Mouse (Mus musculus): Measurements from ENCODE around the gene Rhbdf1. TPM values are rescaled to one million over a fixed set of nuclear protein-coding genes. Genes with fewer than 3 reads are reported as not detected.

Rhbdf1 gene
- polyA plus RNA-seq, 1 experiment from 2014 or later = 35.6 TPM

DNA sequence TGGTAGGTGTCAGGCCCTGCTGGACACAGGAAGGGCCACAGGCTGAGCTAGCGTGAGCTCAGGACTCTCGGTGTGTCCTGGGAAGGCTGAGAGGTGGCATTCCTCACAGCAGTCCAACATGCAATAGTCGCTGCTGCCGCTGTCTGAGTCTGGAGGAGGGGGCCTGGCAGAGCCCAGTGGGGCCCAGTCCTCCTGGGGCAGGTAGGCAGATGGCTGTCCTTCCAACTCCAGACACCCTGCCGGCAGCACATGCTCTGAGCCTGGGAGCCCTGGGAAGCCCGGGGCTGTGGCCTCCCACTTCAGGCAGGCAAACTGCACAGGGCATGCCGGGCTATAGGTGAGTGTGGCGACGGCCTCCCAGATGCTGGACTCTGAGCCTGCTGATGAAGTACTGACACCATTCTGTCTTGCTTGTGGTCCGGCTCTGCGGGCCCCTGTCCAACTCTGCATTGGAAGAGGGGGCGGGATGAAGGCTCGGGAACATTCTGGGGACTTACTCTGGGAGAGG lies 31.4 kb downstream of the Rhbdf1 start:
- peaks cover 4% of the 10 kb centered on the region; the same call in 1 of the 2 replicates for H3K4me1 ChIP-seq (ENCODE audit: control insufficient read depth, insufficient read depth, low read length)
- WGBS = 65% methylated on average over 13 of the region's 13 CpGs
- no peaks in the 10 kb centered on the region for H3K27me3 ChIP-seq (ENCODE audit: control insufficient read depth, insufficient read depth, low read length)
- H3K27ac ChIP-seq (ENCODE audit: low read length) = no peak overlapping the region
- no peak overlapping the region for H3K4me3 ChIP-seq (ENCODE audit: low read length)
- no peaks in the 10 kb centered on the region for H3K36me3 ChIP-seq (ENCODE audit: control insufficient read depth, insufficient read depth)
- no peak overlapping the region for H3K4me2 ChIP-seq (ENCODE audit: low read depth, low read length)
- no peak for ATAC-seq (replicated peaks; ENCODE audit: extremely low read depth, insufficient read depth, low FRiP score)
- H3K9ac ChIP-seq (ENCODE audit: low read length) = no peak overlapping the region
- H3K9me3 ChIP-seq (replicated peaks; ENCODE audit: control insufficient read depth, low read length) = no peaks in the 10 kb centered on the region; the same call in 1 of the 2 replicates

DNA sequence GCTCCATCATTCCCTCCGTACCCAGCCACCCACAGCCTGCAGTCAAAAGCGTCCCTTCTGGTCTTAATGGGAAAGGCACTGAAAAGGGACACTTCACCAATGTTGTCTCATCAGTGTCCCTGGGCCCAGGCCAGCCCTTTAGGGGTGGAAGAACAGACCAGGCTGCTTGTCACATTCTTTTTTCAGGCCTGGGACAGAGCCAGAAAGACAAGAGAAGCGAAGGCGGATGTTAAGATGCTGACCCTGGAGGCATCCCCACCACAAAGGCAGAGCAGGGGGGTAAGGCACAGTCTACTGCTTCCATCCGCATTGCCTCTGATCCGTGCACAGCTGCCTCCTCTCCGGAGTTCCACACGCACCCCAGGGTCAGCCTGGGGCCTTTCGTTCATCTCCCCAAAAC lies 32.0 kb downstream of the Rhbdf1 start:
- no peak overlapping the region for H3K27ac ChIP-seq (ENCODE audit: low read length)
- WGBS = 73% methylated on average over 9 of the region's 9 CpGs
- no peak overlapping the region for H3K9ac ChIP-seq (ENCODE audit: low read length)
- peaks cover 4% of the 10 kb centered on the region; the same call in 1 of the 2 replicates for H3K4me1 ChIP-seq (ENCODE audit: control insufficient read depth, insufficient read depth, low read length)
- no peak overlapping the region for H3K4me2 ChIP-seq (ENCODE audit: low read depth, low read length)
- H3K36me3 ChIP-seq (ENCODE audit: control insufficient read depth, insufficient read depth) = no peaks in the 10 kb centered on the region
- H3K27me3 ChIP-seq (ENCODE audit: control insufficient read depth, insufficient read depth, low read length) = no peaks in the 10 kb centered on the region
- H3K4me3 ChIP-seq (ENCODE audit: low read length) = no peak overlapping the region
- no peak for ATAC-seq (replicated peaks; ENCODE audit: extremely low read depth, insufficient read depth, low FRiP score)
- no peaks in the 10 kb centered on the region; the same call in 1 of the 2 replicates for H3K9me3 ChIP-seq (replicated peaks; ENCODE audit: control insufficient read depth, low read length)

DNA sequence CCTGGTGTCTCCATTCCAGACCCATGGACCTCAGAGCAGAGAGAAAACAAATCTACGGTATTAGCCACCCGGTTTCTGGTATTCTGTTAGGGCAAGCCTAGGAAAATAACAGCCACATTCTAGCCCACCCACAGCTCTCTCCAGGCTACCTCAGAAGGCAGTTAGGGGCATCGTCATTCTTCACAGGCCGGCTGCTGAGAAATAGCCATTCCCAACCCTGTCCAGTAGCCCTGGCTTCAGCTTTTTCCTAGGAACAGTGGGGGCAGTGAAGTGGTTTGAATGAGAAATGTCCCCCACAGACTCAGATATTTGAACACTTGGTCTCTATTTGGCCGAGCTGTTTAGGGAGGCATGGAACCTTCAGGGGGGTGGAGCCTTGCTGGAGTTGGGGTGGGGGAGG lies 32.7 kb downstream of the Rhbdf1 start:
- no peak overlapping the region for H3K9ac ChIP-seq (ENCODE audit: low read length)
- H3K4me2 ChIP-seq (ENCODE audit: low read depth, low read length) = no peak overlapping the region
- no peak for ATAC-seq (replicated peaks; ENCODE audit: extremely low read depth, insufficient read depth, low FRiP score)
- H3K36me3 ChIP-seq (ENCODE audit: control insufficient read depth, insufficient read depth) = no peaks in the 10 kb centered on the region
- no peak overlapping the region for H3K4me3 ChIP-seq (ENCODE audit: low read length)
- H3K4me1 ChIP-seq (ENCODE audit: control insufficient read depth, insufficient read depth, low read length) = peaks cover 4% of the 10 kb centered on the region; the same call in 1 of the 2 replicates
- WGBS = 76% methylated on average over 5 of the region's 5 CpGs
- H3K9me3 ChIP-seq (replicated peaks; ENCODE audit: control insufficient read depth, low read length) = no peaks in the 10 kb centered on the region; the same call in 1 of the 2 replicates
- H3K27me3 ChIP-seq (ENCODE audit: control insufficient read depth, insufficient read depth, low read length) = no peaks in the 10 kb centered on the region
- no peak overlapping the region for H3K27ac ChIP-seq (ENCODE audit: low read length)

DNA sequence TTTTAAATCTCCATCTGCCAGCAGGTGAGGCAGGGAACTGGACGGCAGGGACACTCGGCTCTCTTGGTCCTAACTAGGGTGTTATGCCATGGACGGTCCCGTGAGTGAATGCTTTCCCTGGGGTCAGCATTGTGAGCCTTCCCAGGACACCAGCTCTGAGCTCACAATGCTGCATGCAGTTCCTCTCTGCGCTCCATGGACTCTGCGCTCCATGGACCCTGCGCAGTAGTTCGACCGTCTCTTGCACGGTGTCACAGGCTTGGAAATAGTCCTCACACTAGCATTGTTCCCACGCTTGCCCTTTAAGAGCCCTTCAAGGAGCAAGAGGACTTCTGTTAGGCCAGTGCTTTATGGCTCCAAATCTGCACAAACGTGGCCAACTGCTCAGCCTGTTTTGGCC lies 33.2 kb downstream of the Rhbdf1 start:
- peaks cover 4% of the 10 kb centered on the region; the same call in 1 of the 2 replicates for H3K4me1 ChIP-seq (ENCODE audit: control insufficient read depth, insufficient read depth, low read length)
- H3K9ac ChIP-seq (ENCODE audit: low read length) = no peak overlapping the region
- WGBS = 86% methylated on average over 12 of the region's 12 CpGs

DNA sequence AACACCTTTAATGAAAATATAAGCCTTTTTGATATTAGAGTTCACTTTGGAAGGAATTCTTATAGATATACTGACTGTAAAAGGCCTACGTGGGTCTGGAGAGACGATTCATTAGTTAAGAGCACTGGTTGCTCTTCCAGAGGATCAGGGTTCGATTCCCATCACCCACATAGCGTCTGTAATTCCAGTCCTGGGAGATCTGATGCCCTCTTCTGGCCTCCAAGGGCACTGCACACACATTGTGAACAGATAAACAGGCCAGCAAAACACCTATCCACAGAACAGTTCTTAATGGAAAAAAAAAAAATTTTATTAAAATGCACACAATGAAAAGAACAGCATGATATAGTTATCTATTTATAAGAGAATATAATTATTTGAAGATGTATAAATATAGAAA lies 34.8 kb downstream of the Rhbdf1 start:
- Histone ChIP-seq H3K4me3 (ENCODE audit: low read length) (no peak overlapping the region), H3K36me3 (ENCODE audit: control insufficient read depth, insufficient read depth) (no peaks in the 10 kb centered on the region), H3K4me1 (ENCODE audit: control insufficient read depth, insufficient read depth, low read length) (peaks cover 4% of the 10 kb centered on the region; the same call in 1 of the 2 replicates), H3K4me2 (ENCODE audit: low read depth, low read length) (no peak overlapping the region), H3K27me3 (ENCODE audit: control insufficient read depth, insufficient read depth, low read length) (no peaks in the 10 kb centered on the region), H3K27ac (ENCODE audit: low read length) (no peak overlapping the region), H3K9me3 (replicated peaks; ENCODE audit: control insufficient read depth, low read length) (no peaks in the 10 kb centered on the region; the same call in 1 of the 2 replicates), H3K9ac (ENCODE audit: low read length) (no peak overlapping the region)
- 80% methylated on average over 4 of the region's 4 CpGs for WGBS
- no peak for ATAC-seq (replicated peaks; ENCODE audit: extremely low read depth, insufficient read depth, low FRiP score)

More for the DNA sequence above, 33.2 kb downstream of the Rhbdf1 start:
- Histone ChIP-seq H3K4me3 (ENCODE audit: low read length) (no peak overlapping the region), H3K36me3 (ENCODE audit: control insufficient read depth, insufficient read depth) (no peaks in the 10 kb centered on the region), H3K27ac (ENCODE audit: low read length) (no peak overlapping the region), H3K4me2 (ENCODE audit: low read depth, low read length) (no peak overlapping the region), H3K27me3 (ENCODE audit: control insufficient read depth, insufficient read depth, low read length) (no peaks in the 10 kb centered on the region), H3K9me3 (replicated peaks; ENCODE audit: control insufficient read depth, low read length) (no peaks in the 10 kb centered on the region; the same call in 1 of the 2 replicates)
- ATAC-seq (replicated peaks; ENCODE audit: extremely low read depth, insufficient read depth, low FRiP score) = no peak

DNA sequence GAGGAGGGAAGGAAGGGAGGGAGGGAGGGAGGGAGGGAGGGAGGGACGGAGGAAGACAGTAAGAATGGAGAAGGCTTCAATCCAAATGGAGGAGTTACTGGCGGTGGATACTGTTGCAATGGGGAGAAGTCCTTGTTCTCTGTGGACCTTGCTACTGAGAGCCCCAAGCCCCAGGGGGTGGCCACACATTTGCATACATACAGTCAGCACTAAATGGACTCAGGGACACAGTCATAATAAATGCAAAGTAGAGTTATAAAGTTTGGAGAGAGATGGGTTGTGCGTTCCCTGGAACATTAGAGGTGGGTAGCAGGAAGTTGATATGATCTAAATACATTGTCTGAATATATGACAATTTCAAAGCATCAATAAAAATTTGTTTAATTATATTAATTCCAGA lies 36.1 kb downstream of the Rhbdf1 start:
- H3K9me3 ChIP-seq (replicated peaks; ENCODE audit: control insufficient read depth, low read length) = no peaks in the 10 kb centered on the region; the same call in 1 of the 2 replicates
- no peaks in the 10 kb centered on the region for H3K27me3 ChIP-seq (ENCODE audit: control insufficient read depth, insufficient read depth, low read length)
- H3K36me3 ChIP-seq (ENCODE audit: control insufficient read depth, insufficient read depth) = no peaks in the 10 kb centered on the region
- H3K9ac ChIP-seq (ENCODE audit: low read length) = no peak overlapping the region
- H3K4me3 ChIP-seq (ENCODE audit: low read length) = no peak overlapping the region
- no peak for ATAC-seq (replicated peaks; ENCODE audit: extremely low read depth, insufficient read depth, low FRiP score)
- H3K4me2 ChIP-seq (ENCODE audit: low read depth, low read length) = no peak overlapping the region
- WGBS = 78% methylated on average over 3 of the region's 3 CpGs
- no peak overlapping the region for H3K27ac ChIP-seq (ENCODE audit: low read length)
- H3K4me1 ChIP-seq (ENCODE audit: control insufficient read depth, insufficient read depth, low read length) = no peaks in the 10 kb centered on the region

DNA sequence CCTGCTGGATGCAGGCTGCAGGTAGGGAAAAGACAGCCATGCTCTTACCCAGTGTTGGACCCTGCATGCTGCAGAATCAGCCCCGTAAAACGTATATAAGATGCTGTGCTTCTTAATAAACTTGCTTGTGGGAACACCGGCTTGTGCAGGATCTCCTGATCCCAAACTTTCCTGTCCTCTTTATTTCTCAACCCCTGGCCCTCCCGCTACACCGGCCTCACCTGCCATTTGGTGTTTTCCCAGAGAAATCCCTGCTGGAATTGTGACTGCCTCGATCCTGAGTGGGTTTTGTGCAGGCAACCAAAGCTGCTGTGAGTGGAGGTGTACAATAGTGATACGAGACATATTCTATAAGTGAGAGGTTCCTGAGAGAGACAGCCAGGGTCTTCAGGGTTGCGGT lies 37.6 kb downstream of the Rhbdf1 start:
- H3K36me3 ChIP-seq (ENCODE audit: control insufficient read depth, insufficient read depth) = no peaks in the 10 kb centered on the region
- no peak overlapping the region for H3K9ac ChIP-seq (ENCODE audit: low read length)
- H3K4me1 ChIP-seq (ENCODE audit: control insufficient read depth, insufficient read depth, low read length) = no peaks in the 10 kb centered on the region
- H3K4me3 ChIP-seq (ENCODE audit: low read length) = no peak overlapping the region
- H3K9me3 ChIP-seq (replicated peaks; ENCODE audit: control insufficient read depth, low read length) = no peaks in the 10 kb centered on the region; the same call in 1 of the 2 replicates
- ATAC-seq (replicated peaks; ENCODE audit: extremely low read depth, insufficient read depth, low FRiP score) = no peak
- no peaks in the 10 kb centered on the region for H3K27me3 ChIP-seq (ENCODE audit: control insufficient read depth, insufficient read depth, low read length)
- 84% methylated on average over 8 of the region's 8 CpGs for WGBS
- no peak overlapping the region for H3K27ac ChIP-seq (ENCODE audit: low read length)
- H3K4me2 ChIP-seq (ENCODE audit: low read depth, low read length) = no peak overlapping the region

DNA sequence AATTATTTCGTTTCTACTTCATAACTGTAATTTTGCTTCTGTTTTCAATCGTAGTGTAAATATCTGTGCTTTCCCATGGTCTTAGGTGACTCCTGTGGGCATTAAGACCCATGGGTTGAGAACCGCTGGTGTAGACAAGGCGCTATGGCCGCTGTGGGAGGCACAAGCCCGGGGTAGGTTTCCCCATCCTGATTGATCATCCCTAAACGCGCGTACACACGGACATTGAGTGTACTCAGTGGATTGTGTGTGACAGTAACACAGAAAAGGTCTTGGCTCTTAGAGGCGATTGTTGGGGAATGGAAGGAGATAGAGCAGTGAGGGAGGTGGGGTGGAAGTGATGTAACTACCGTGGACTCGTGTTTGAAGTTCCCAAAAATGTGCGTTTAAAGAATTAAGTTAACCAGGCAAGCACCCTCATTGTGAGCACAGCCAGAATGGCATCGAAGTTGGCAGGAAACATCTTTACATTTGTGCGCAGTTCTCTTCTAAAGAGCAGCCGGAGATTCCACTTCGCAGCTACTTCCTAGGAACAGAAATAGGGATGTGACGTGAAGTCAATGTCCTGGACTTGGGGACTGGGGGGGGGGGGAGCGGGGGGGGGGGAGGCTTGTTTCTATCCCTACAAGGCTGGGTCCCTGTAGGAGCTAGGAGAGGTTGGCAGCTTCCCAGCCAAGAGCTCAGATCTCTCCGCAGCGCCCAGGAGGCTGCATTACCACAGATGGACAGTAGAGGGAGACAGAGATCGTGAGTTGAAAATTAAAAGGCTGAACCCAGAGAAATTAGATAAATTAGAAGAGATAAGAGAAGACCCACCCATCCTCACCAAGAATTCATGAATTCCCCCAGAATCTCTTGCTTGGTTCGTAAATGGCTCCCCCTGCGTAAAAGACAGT lies 39.9 kb downstream of the Rhbdf1 start:
- Histone ChIP-seq H3K27ac (ENCODE audit: low read length) (no peak overlapping the region), H3K4me1 (ENCODE audit: control insufficient read depth, insufficient read depth, low read length) (no peaks in the 10 kb centered on the region), H3K9ac (ENCODE audit: low read length) (no peak overlapping the region), H3K36me3 (ENCODE audit: control insufficient read depth, insufficient read depth) (no peaks in the 10 kb centered on the region), H3K9me3 (replicated peaks; ENCODE audit: control insufficient read depth, low read length) (peaks cover 3% of the 10 kb centered on the region; the same call in 1 of the 2 replicates), H3K4me2 (ENCODE audit: low read depth, low read length) (no peak overlapping the region), H3K4me3 (ENCODE audit: low read length) (no peak overlapping the region), H3K27me3 (ENCODE audit: control insufficient read depth, insufficient read depth, low read length) (no peaks in the 10 kb centered on the region)
- 44% methylated on average over 23 of the region's 25 CpGs for WGBS
- no peak for ATAC-seq (replicated peaks; ENCODE audit: extremely low read depth, insufficient read depth, low FRiP score)

DNA sequence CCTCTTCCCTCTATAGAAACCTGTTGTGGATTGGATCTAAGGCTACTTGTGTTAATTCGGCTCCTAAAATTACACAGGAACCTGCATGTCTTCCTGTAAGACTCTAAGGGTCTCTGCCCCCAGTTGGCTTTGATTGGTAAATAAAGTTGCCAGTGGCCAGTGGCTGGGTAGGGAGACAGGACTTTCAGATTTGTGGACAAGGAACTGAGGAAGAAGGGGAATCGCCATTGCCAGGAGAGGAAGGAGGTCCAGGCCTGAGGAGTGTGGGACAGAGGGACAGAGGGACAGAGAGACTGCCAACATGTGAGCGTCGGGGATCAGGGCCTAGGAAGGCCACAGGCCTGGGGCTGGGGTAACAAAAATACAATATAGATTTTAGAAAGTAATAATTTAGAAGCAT lies 40.9 kb downstream of the Rhbdf1 start:
- Histone ChIP-seq H3K4me2 (ENCODE audit: low read depth, low read length) (no peak overlapping the region), H3K4me1 (ENCODE audit: control insufficient read depth, insufficient read depth, low read length) (no peaks in the 10 kb centered on the region), H3K9me3 (replicated peaks; ENCODE audit: control insufficient read depth, low read length) (0 out of 2 replicates have a peak, but pooled peaks cover 3% of the 10 kb centered on the region), H3K4me3 (ENCODE audit: low read length) (no peak overlapping the region), H3K36me3 (ENCODE audit: control insufficient read depth, insufficient read depth) (no peaks in the 10 kb centered on the region), H3K27me3 (ENCODE audit: control insufficient read depth, insufficient read depth, low read length) (no peaks in the 10 kb centered on the region), H3K9ac (ENCODE audit: low read length) (no peak overlapping the region), H3K27ac (ENCODE audit: low read length) (no peak overlapping the region)
- WGBS = 75% methylated on average over 4 of the region's 4 CpGs
- ATAC-seq (replicated peaks; ENCODE audit: extremely low read depth, insufficient read depth, low FRiP score) = no peak

Measured in heart, embryonic 16.5 days (tissue).